Mouse (Mus musculus): ENCODE measurements at regions not wholly inside any gene's neighbourhood (a gene's known extent, or its start where the extent isn't known, plus 50 kb on each side); places are given as distances from the start of the nearest gene placed in this dataset.

GRCm38 (mm10) chr1:190411756-190412155 is 241.2 kb upstream of the Prox1 start:
- no peak for DNase-seq (ENCODE audit: low read depth, low spot score)

GRCm38 (mm10) chr1:190403335-190403734 is 232.8 kb upstream of the Prox1 start:
- no peak for DNase-seq (ENCODE audit: low read depth, low spot score)

- no peak for DNase-seq (ENCODE audit: low read depth, low spot score)
These were observed 227.8 kb upstream of the Prox1 start for GRCm38 (mm10) chr1:190398308-190398707.

- no peak for DNase-seq (ENCODE audit: low read depth, low spot score)
These were observed 227.3 kb upstream of the Prox1 start for GRCm38 (mm10) chr1:190397811-190398210.

- no peak for DNase-seq (ENCODE audit: low read depth, low spot score)
These were observed 222.5 kb upstream of the Prox1 start for GRCm38 (mm10) chr1:190393061-190393460.

- DNase-seq (ENCODE audit: low read depth, low spot score): no peak
These were observed 218.3 kb upstream of the Prox1 start for GRCm38 (mm10) chr1:190388853-190389252.

- no peak for DNase-seq (ENCODE audit: low read depth, low spot score)
These were observed 214.0 kb upstream of the Prox1 start for GRCm38 (mm10) chr1:190384555-190384954.

GRCm38 (mm10) chr1:190383256-190383838 is 212.8 kb upstream of the Prox1 start:
- DNase-seq (ENCODE audit: low read depth, low spot score): no peak

GRCm38 (mm10) chr1:190380151-190380550 is 209.6 kb upstream of the Prox1 start:
- no peak for DNase-seq (ENCODE audit: low read depth, low spot score)

- no peak for DNase-seq (ENCODE audit: low read depth, low spot score)
These were observed 204.8 kb upstream of the Prox1 start for GRCm38 (mm10) chr1:190375160-190375880.

GRCm38 (mm10) chr1:190374270-190374669 is 203.8 kb upstream of the Prox1 start:
- no peak for DNase-seq (ENCODE audit: low read depth, low spot score)

- no peak for DNase-seq (ENCODE audit: low read depth, low spot score)
These were observed 196.1 kb upstream of the Prox1 start for GRCm38 (mm10) chr1:190366631-190367030.

GRCm38 (mm10) chr1:190365126-190365525 is 194.6 kb upstream of the Prox1 start:
- DNase-seq (ENCODE audit: low read depth, low spot score): no peak

- no peak for DNase-seq (ENCODE audit: low read depth, low spot score)
These were observed 190.1 kb upstream of the Prox1 start for GRCm38 (mm10) chr1:190360661-190361060.

- no peak for DNase-seq (ENCODE audit: low read depth, low spot score)
These were observed 187.3 kb upstream of the Prox1 start for GRCm38 (mm10) chr1:190357779-190358178.

GRCm38 (mm10) chr1:190347610-190348009 is 177.1 kb upstream of the Prox1 start:
- no peak for DNase-seq (ENCODE audit: low read depth, low spot score)

- DNase-seq (ENCODE audit: low read depth, low spot score): no peak
These were observed 170.2 kb upstream of the Prox1 start for GRCm38 (mm10) chr1:190340715-190341114.

GRCm38 (mm10) chr1:190334471-190334870 is 164.0 kb upstream of the Prox1 start:
- no peak for DNase-seq (ENCODE audit: low read depth, low spot score)

- no peak for DNase-seq (ENCODE audit: low read depth, low spot score)
These were observed 163.5 kb upstream of the Prox1 start for GRCm38 (mm10) chr1:190334053-190334452.

- DNase-seq (ENCODE audit: low read depth, low spot score): no peak
These were observed 161.5 kb upstream of the Prox1 start for GRCm38 (mm10) chr1:190332001-190332400.

GRCm38 (mm10) chr1:190324562-190324961 is 154.0 kb upstream of the Prox1 start:
- no peak for DNase-seq (ENCODE audit: low read depth, low spot score)

GRCm38 (mm10) chr1:190323671-190324070 is 153.2 kb upstream of the Prox1 start:
- DNase-seq (ENCODE audit: low read depth, low spot score): peak; percentile 7

- peak; percentile 51 for DNase-seq (ENCODE audit: low read depth, low spot score)
These were observed 145.7 kb upstream of the Prox1 start for GRCm38 (mm10) chr1:190316175-190316574.

Data from R1 (cell line).